Mouse (Mus musculus) left cerebral cortex, adult 11 months (tissue): ENCODE measurements at regions not wholly inside any gene's neighbourhood (a gene's known extent, or its start where the extent isn't known, plus 50 kb on each side); places are given as distances from the start of the nearest gene placed in this dataset.

Experiments used
- DNase-seq: peaks from one replicate; pipeline ENCODE4 v3.0.0; 2022; ENCODE audit warnings: low spot score

- no peak for DNase-seq
Observed at GRCm38 (mm10) chrX:99215111-99215510, 79.2 kb downstream of the Efnb1 start.

- no peak for DNase-seq
Observed at GRCm38 (mm10) chrX:99213565-99214153, 77.7 kb downstream of the Efnb1 start.

GRCm38 (mm10) chrX:99204077-99204476, 68.1 kb downstream of the Efnb1 start:
- no peak for DNase-seq

GRCm38 (mm10) chrX:99201081-99201480, 65.2 kb downstream of the Efnb1 start:
- DNase-seq: no peak

GRCm38 (mm10) chrX:99199669-99200068, 63.7 kb downstream of the Efnb1 start:
- DNase-seq: no peak

- DNase-seq: peak; percentile 11
Observed at GRCm38 (mm10) chrX:99198961-99199631, 63.2 kb downstream of the Efnb1 start.
